9 mouse cellular contexts compared by ENCODE assay signal in the genomic region with DNA sequence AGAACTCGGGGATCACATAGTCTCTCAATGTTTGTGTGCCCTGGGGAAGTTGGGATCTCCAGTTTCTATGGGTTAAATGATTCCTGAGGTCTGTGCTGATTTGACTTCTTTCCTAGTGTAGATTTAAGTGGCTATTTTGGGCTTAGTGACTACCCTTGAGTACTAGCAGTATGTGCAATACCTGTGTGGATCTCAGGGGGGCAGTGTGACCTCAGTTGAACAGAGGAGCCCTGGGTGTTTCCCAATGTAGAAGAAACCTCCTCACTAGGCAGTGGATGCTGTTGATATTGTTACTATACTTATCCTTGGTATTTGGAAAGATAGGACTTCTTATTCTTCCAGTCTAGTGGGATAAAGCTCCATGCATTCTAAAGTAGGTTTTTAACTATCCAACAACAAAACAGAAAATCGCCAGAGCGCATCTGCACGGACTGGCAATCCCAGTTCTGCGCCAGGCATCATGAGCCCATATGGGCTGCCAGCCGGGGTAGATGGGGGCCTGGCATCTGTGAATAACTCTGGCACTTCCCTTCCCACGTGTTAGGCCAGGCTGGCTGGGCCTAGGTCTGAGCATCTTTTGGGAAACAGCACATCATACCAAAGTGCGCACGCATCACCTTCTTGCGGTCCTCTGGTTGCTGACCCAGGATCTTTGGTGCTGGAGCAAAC.
DNase-seq lines count a peak whose midpoint lies in the region; ATAC-seq and TF ChIP-seq lines count a peak whose summit lies in the region.
"Had no signal": no experiment of that assay in that cellular context is flagged by ENCODE, and none has a peak within 500 bp of the region (broad histone marks: within the 10 kb centered on the region; RNA-seq: fewer than 3 reads in every experiment).

No protein-coding gene starts in this region.

- no peak overlapping the region for H3K9ac ChIP-seq in midbrain, postnatal 0 days (replicated peaks; ENCODE audit: low read length, poor library complexity, severe bottlenecking)
- no peak overlapping the region for H3K9ac ChIP-seq in midbrain, embryonic 15.5 days
- no peak overlapping the region for H3K9ac ChIP-seq in lung, postnatal 0 days (replicated peaks; ENCODE audit: low read depth)

- no peak overlapping the region for H3K4me2 ChIP-seq in midbrain, postnatal 0 days (ENCODE audit: low read depth, low read length, poor library complexity, severe bottlenecking)
- H3K4me2 ChIP-seq in midbrain, embryonic 15.5 days: no peak overlapping the region
- no peak overlapping the region for H3K4me2 ChIP-seq in lung, postnatal 0 days (replicated peaks; ENCODE audit: low read depth, low read length)

- no peak for ATAC-seq in cerebellum, adult (ENCODE audit: insufficient number of reproducible peaks, low FRiP score, low TSS enrichment)
- ATAC-seq in midbrain, postnatal 0 days (ENCODE audit: low FRiP score): no peak
- no peak for ATAC-seq in midbrain, embryonic 15.5 days (replicated peaks)
- no peak for ATAC-seq in lung, postnatal 0 days
- ATAC-seq: Patski had no signal

- no peaks in the 10 kb centered on the region for H3K4me1 ChIP-seq in midbrain, postnatal 0 days (ENCODE audit: insufficient read depth, low read length)
- H3K4me1 ChIP-seq in midbrain, embryonic 15.5 days: peaks cover 14% of the 10 kb centered on the region
- H3K4me1 ChIP-seq in lung, postnatal 0 days (ENCODE audit: insufficient read depth, low read depth, low read length): no peaks in the 10 kb centered on the region

- peaks cover 4% of the 10 kb centered on the region; the same call in 1 of the 2 replicates for H3K36me3 ChIP-seq in midbrain, postnatal 0 days (ENCODE audit: insufficient read depth, low read length)
- no peaks in the 10 kb centered on the region for H3K36me3 ChIP-seq in midbrain, embryonic 15.5 days (replicated peaks)
- no peaks in the 10 kb centered on the region for H3K36me3 ChIP-seq in lung, postnatal 0 days (ENCODE audit: insufficient read depth, low read length)

- H3K27me3 ChIP-seq in midbrain, postnatal 0 days (ENCODE audit: insufficient read depth, low read length): no peaks in the 10 kb centered on the region
- no peaks in the 10 kb centered on the region for H3K27me3 ChIP-seq in midbrain, embryonic 15.5 days (replicated peaks)
- H3K27me3 ChIP-seq in lung, postnatal 0 days (replicated peaks; ENCODE audit: insufficient read depth, low read length): no peaks in the 10 kb centered on the region
- H3K27me3 ChIP-seq: Patski had no signal

- TF ChIP-seq CTCF in midbrain, postnatal 0 days (IDR thresholded peaks at IDR 0.05): peak; percentile 58
- TF ChIP-seq CTCF in lung, postnatal 0 days (IDR thresholded peaks at IDR 0.05): peak; percentile 61

- H3K27ac ChIP-seq in midbrain, postnatal 0 days (ENCODE audit: low read depth, low read length): no peak overlapping the region
- H3K27ac ChIP-seq in midbrain, embryonic 15.5 days: no peak overlapping the region
- no peak overlapping the region for H3K27ac ChIP-seq in lung, postnatal 0 days (ENCODE audit: low read length)

- WGBS in midbrain, postnatal 0 days: 87% methylated on average over 10 of the region's 10 CpGs
- WGBS in midbrain, embryonic 15.5 days: 86% methylated on average over 10 of the region's 10 CpGs
- 92% methylated on average over 10 of the region's 10 CpGs for WGBS in lung, postnatal 0 days

- no peaks in the 10 kb centered on the region for H3K9me3 ChIP-seq in midbrain, postnatal 0 days (ENCODE audit: low read length)
- no peaks in the 10 kb centered on the region for H3K9me3 ChIP-seq in midbrain, embryonic 15.5 days
- no peaks in the 10 kb centered on the region for H3K9me3 ChIP-seq in lung, postnatal 0 days (ENCODE audit: low read length)

- TF ChIP-seq EP300 in lung, postnatal 0 days (IDR thresholded peaks at IDR 0.05): no peak

- H3K4me3 ChIP-seq in midbrain, postnatal 0 days (ENCODE audit: low read depth, low read length): no peak overlapping the region
- no peak overlapping the region for H3K4me3 ChIP-seq in midbrain, embryonic 15.5 days
- no peak overlapping the region for H3K4me3 ChIP-seq in lung, postnatal 0 days (ENCODE audit: low read depth, low read length)

- peak; percentile 22 for DNase-seq in cerebellum, adult 9-11 months
- peak; percentile 56 for DNase-seq in midbrain, postnatal 0 days (ENCODE audit: low spot score)
- DNase-seq in c-Kit-positive CD71-negative TER-119-negative erythroid progenitor cells, embryonic 14.5 days (ENCODE audit: low read depth): peak; percentile 30
- DNase-seq in heart, postnatal 4 days: peak; percentile 76
- peak; percentile 32 for DNase-seq in lung, postnatal 0 days (ENCODE audit: low spot score)
- no peak for DNase-seq in Muller cell, postnatal 12 days (ENCODE audit: inconsistent ontology term)
